10 mouse cellular contexts compared by ENCODE assay signal in the genomic region with DNA sequence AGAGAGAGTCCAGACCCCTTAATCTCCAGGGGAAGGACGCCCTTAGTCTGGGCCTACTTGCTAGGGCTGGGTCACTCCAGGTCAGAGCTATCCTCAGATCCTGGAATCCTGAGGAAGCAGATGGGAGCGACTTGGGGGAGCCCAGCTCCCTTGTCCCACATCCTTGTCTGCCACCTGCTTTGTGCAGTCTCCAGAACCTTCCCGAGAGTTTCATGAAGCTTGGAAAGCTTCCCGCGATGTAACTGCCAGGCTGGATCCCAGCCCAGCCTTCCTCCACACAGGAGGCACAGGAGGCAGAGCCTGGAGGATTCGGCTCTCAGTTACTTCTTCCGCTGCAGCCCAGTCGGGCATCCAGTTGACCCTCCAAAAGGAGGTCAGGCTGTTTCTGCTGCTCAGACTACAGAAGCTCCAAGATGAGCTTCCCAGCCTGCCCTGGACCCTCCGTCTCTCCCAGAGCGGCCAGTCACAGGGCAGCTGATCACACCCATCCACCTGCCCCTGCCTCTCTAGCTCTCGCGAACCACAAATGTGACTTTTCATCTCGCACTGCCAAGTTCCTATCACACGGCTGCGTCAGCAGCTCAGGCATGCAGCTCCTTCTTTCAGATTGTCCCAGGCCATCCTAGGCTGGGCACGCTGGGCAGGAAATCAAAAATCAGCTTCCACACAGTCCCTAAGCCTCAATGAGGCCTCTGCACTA. TPM values are rescaled to one million over a fixed set of nuclear protein-coding genes. Genes with fewer than 3 reads are reported as not detected.
DNase-seq lines count a peak whose midpoint lies in the region; ATAC-seq and TF ChIP-seq lines count a peak whose summit lies in the region.
"Had no signal": no experiment of that assay in that cellular context is flagged by ENCODE, and none has a peak within 500 bp of the region (broad histone marks: within the 10 kb centered on the region; RNA-seq: fewer than 3 reads in every experiment).

No protein-coding gene starts in this region.

- ATAC-seq in limb, embryonic 13.5 days (ENCODE audit: low FRiP score, low read depth) = peak; percentile 49; the same call in 1 of the 2 replicates
- ATAC-seq in monocyte, adult 5-6 weeks (replicated peaks; ENCODE audit: insufficient number of reproducible peaks, low FRiP score, low TSS enrichment, poor library complexity, severe bottlenecking) = 0 out of 2 replicates have a peak, but pooled peaks have one; percentile 7
- no peak for ATAC-seq in intestine, postnatal 0 days

- H3K27me3 ChIP-seq in limb, embryonic 13.5 days = peaks cover 31% of the 10 kb centered on the region
- H3K27me3 ChIP-seq in limb, embryonic 10.5 days (ENCODE audit: low read depth, poor library complexity, severe bottlenecking) = peaks cover 34% of the 10 kb centered on the region
- peaks cover 8% of the 10 kb centered on the region; the same call in 1 of the 2 replicates for H3K27me3 ChIP-seq in intestine, postnatal 0 days (replicated peaks; ENCODE audit: control insufficient read depth, insufficient read depth, low read length)

- H3K27ac ChIP-seq in limb, embryonic 13.5 days = no peak overlapping the region
- H3K27ac ChIP-seq in limb, embryonic 10.5 days = no peak overlapping the region
- H3K27ac ChIP-seq in cortical plate, adult 2 months (ENCODE audit: insufficient read depth, low read length) = peak overlapping the region; percentile 24; the same call in 1 of the 2 replicates
- no peak overlapping the region for H3K27ac ChIP-seq in intestine, postnatal 0 days (ENCODE audit: low read depth, low read length)
- H3K27ac ChIP-seq: midbrain, embryonic 12.5 days had no signal

- intact Hi-C loops in heart, postnatal 36 days (cut with DNase I) = no loop called here

- H3K4me2 ChIP-seq in limb, embryonic 13.5 days (replicated peaks) = no peak overlapping the region
- H3K4me2 ChIP-seq in intestine, postnatal 0 days (replicated peaks; ENCODE audit: low read depth) = no peak overlapping the region
- H3K4me2 ChIP-seq: midbrain, embryonic 12.5 days had no signal

- DNase-seq in limb, embryonic 10.5 days (ENCODE audit: low spot score) = no peak
- peak; percentile 32 to 41 for DNase-seq in heart, postnatal 36 days
- no peak for DNase-seq in kidney, postnatal 25 days
- no peak for DNase-seq in embryo, embryonic 10 days (ENCODE audit: low spot score)

- TF ChIP-seq CTCF in cortical plate, adult 2 months (IDR thresholded peaks at IDR 0.05; ENCODE audit: extremely low read depth, insufficient read depth, low read length) = no peak
- TF ChIP-seq CTCF in intestine, postnatal 0 days (IDR thresholded peaks at IDR 0.05; ENCODE audit: low read depth) = no peak

- H3K4me1 ChIP-seq in limb, embryonic 13.5 days = 0 out of 2 replicates have a peak, but pooled peaks cover 4% of the 10 kb centered on the region
- no peaks in the 10 kb centered on the region for H3K4me1 ChIP-seq in limb, embryonic 10.5 days
- no peaks in the 10 kb centered on the region for H3K4me1 ChIP-seq in cortical plate, adult 2 months (ENCODE audit: control insufficient read depth, insufficient read depth, low read length)
- H3K4me1 ChIP-seq in intestine, postnatal 0 days (replicated peaks; ENCODE audit: control insufficient read depth, insufficient read depth, low read length) = no peaks in the 10 kb centered on the region
- H3K4me1 ChIP-seq: midbrain, embryonic 12.5 days had no signal

- H3K9me3 ChIP-seq in limb, embryonic 13.5 days = no peaks in the 10 kb centered on the region
- no peaks in the 10 kb centered on the region; the same call in 1 of the 2 replicates for H3K9me3 ChIP-seq in limb, embryonic 10.5 days (replicated peaks)
- no peaks in the 10 kb centered on the region for H3K9me3 ChIP-seq in intestine, postnatal 0 days (ENCODE audit: control insufficient read depth)

- H3K36me3 ChIP-seq in limb, embryonic 13.5 days = no peaks in the 10 kb centered on the region
- H3K36me3 ChIP-seq in limb, embryonic 10.5 days = no peaks in the 10 kb centered on the region
- no peaks in the 10 kb centered on the region for H3K36me3 ChIP-seq in intestine, postnatal 0 days (ENCODE audit: control insufficient read depth, insufficient read depth)
- H3K36me3 ChIP-seq: midbrain, embryonic 12.5 days had no signal

- 65% methylated on average over 16 of the region's 16 CpGs for WGBS in limb, embryonic 13.5 days
- WGBS in limb, embryonic 10.5 days = 78% methylated on average over 16 of the region's 16 CpGs
- WGBS in intestine, postnatal 0 days = 67% methylated on average over 16 of the region's 16 CpGs

- no peak overlapping the region for H3K4me3 ChIP-seq in limb, embryonic 13.5 days
- no peak overlapping the region for H3K4me3 ChIP-seq in limb, embryonic 10.5 days
- H3K4me3 ChIP-seq in cortical plate, adult 2 months (ENCODE audit: insufficient read depth, low read length) = no peak overlapping the region
- H3K4me3 ChIP-seq in intestine, postnatal 0 days (ENCODE audit: low read depth, low read length) = no peak overlapping the region
- H3K4me3 ChIP-seq: midbrain, embryonic 12.5 days had no signal

- TF ChIP-seq POLR2A in cortical plate, adult 2 months (IDR thresholded peaks at IDR 0.05; ENCODE audit: extremely low read depth, insufficient read depth, low read length) = no peak

- H3K9ac ChIP-seq in limb, embryonic 13.5 days = no peak overlapping the region
- no peak overlapping the region for H3K9ac ChIP-seq in intestine, postnatal 0 days (ENCODE audit: low read depth, low read length)
- H3K9ac ChIP-seq: midbrain, embryonic 12.5 days had no signal

RNA-seq across cellular contexts. Expression of gene Irgc1, which starts 22.5 kb away (rescaled TPM):
- not detected in 2 replicates for polyA plus RNA-seq in limb, embryonic 13.5 days (2015; fragmentation: Nextera tagmentation; extraction: Ambion mirVana)
- not detected in 2 replicates for polyA plus RNA-seq in limb, embryonic 10.5 days (2016; fragmentation: Nextera tagmentation; extraction: Ambion mirVana)
- polyA plus RNA-seq in cortical plate, adult 2 months (2012; rRNA removed) = 0.55 and 1.4 TPM in 2 replicates
- total RNA-seq in heart, postnatal 36 days (2021) = not detected
- 1.7 TPM in 1 of 3 replicates, not detected in the others for total RNA-seq in monocyte, adult 5-6 weeks (2017)
- not detected in 2 replicates for polyA plus RNA-seq in intestine, postnatal 0 days (2015; fragmentation: Nextera tagmentation; extraction: Ambion mirVana)
- total RNA-seq: MEL had no signal
- polyA plus RNA-seq: midbrain, embryonic 12.5 days had no signal

RNA-seq across cellular contexts. Expression of gene Smg9, which starts 30.1 kb away (rescaled TPM):
- polyA plus RNA-seq in limb, embryonic 13.5 days (2015; fragmentation: Nextera tagmentation; extraction: Ambion mirVana) = 24.5 and 25.1 TPM in 2 replicates
- 28.3 and 29.0 TPM in 2 replicates for polyA plus RNA-seq in limb, embryonic 10.5 days (2016; fragmentation: Nextera tagmentation; extraction: Ambion mirVana)
- 81.7 and 84.5 TPM in 2 replicates for polyA plus RNA-seq in cortical plate, adult 2 months (2012; rRNA removed)
- 1 to 10 TPM; 7.1 to 9.6 TPM for total RNA-seq in heart, postnatal 36 days (2021)
- 20.1 to 30.8 TPM (median 22.6 TPM) in 3 replicates for total RNA-seq in monocyte, adult 5-6 weeks (2017)
- polyA plus RNA-seq in intestine, postnatal 0 days (2015; fragmentation: Nextera tagmentation; extraction: Ambion mirVana) = 14.0 and 15.1 TPM in 2 replicates

RNA-seq across cellular contexts. Expression of gene Plaur, which starts 32.7 kb away (rescaled TPM):
- 3.3 and 3.5 TPM in 2 replicates for polyA plus RNA-seq in limb, embryonic 13.5 days (2015; fragmentation: Nextera tagmentation; extraction: Ambion mirVana)
- polyA plus RNA-seq in limb, embryonic 10.5 days (2016; fragmentation: Nextera tagmentation; extraction: Ambion mirVana) = 2.2 and 2.5 TPM in 2 replicates
- polyA plus RNA-seq in cortical plate, adult 2 months (2012; rRNA removed) = 1.3 and 1.5 TPM in 2 replicates
- 1 to 10 TPM; 1.9 to 3.3 TPM for total RNA-seq in heart, postnatal 36 days (2021)
- 286 to 300 TPM (median 297 TPM) in 3 replicates for total RNA-seq in monocyte, adult 5-6 weeks (2017)
- polyA plus RNA-seq in intestine, postnatal 0 days (2015; fragmentation: Nextera tagmentation; extraction: Ambion mirVana) = 6.9 and 7.8 TPM in 2 replicates

RNA-seq across cellular contexts. Expression of gene Cadm4, which starts 52.3 kb away (rescaled TPM):
- polyA plus RNA-seq in limb, embryonic 13.5 days (2015; fragmentation: Nextera tagmentation; extraction: Ambion mirVana) = 6.3 and 6.5 TPM in 2 replicates
- 2.9 and 4.5 TPM in 2 replicates for polyA plus RNA-seq in limb, embryonic 10.5 days (2016; fragmentation: Nextera tagmentation; extraction: Ambion mirVana)
- 234 and 237 TPM in 2 replicates for polyA plus RNA-seq in cortical plate, adult 2 months (2012; rRNA removed)
- 10 to 100 TPM; 13.1 to 13.6 TPM for total RNA-seq in heart, postnatal 36 days (2021)
- total RNA-seq in monocyte, adult 5-6 weeks (2017) = not detected in 3 replicates
- polyA plus RNA-seq in intestine, postnatal 0 days (2015; fragmentation: Nextera tagmentation; extraction: Ambion mirVana) = 1.4 and 1.7 TPM in 2 replicates

RNA-seq across cellular contexts. Expression of gene Kcnn4, which starts 59.5 kb away (rescaled TPM):
- 1.4 and 2.4 TPM in 2 replicates for polyA plus RNA-seq in limb, embryonic 13.5 days (2015; fragmentation: Nextera tagmentation; extraction: Ambion mirVana)
- polyA plus RNA-seq in limb, embryonic 10.5 days (2016; fragmentation: Nextera tagmentation; extraction: Ambion mirVana) = 3.6 and 4.0 TPM in 2 replicates
- 0.47 and 0.77 TPM in 2 replicates for polyA plus RNA-seq in cortical plate, adult 2 months (2012; rRNA removed)
- total RNA-seq in heart, postnatal 36 days (2021) = under 1 TPM; 0.42 to 0.62 TPM
- total RNA-seq in monocyte, adult 5-6 weeks (2017) = 10.3 to 11.8 TPM (median 11.5 TPM) in 3 replicates
- 3.2 and 3.7 TPM in 2 replicates for polyA plus RNA-seq in intestine, postnatal 0 days (2015; fragmentation: Nextera tagmentation; extraction: Ambion mirVana)

Comparison
In these comparisons a context has a peak if more than half of its experiments do, and no peak if none do; other contexts are left out.
1. DNase-seq: peak in heart, postnatal 36 days (2 of 2); none in limb, embryonic 10.5 days (single experiment), kidney, postnatal 25 days (0 of 2) and embryo, embryonic 10 days (single experiment).